Mouse (Mus musculus): Measurements from ENCODE around the gene Cdyl2.

- TF ChIP-seq POLR2A (IDR thresholded peaks at IDR 0.05; ENCODE audit: borderline replicate concordance, insufficient read depth, low read length) (no peak), CTCF (IDR thresholded peaks at IDR 0.05; ENCODE audit: borderline replicate concordance, insufficient read depth, low read depth, low read length) (no peak)
Observed at GRCm38 (mm10) chr8:116540136-116540535, 192.7 kb downstream of the Cdyl2 start.

Measured in cerebellum, adult 2 months (tissue).